Mouse (Mus musculus): ENCODE measurements around the gene Prpf8. TPM values are rescaled to one million over a fixed set of nuclear protein-coding genes. Genes with fewer than 3 reads are reported as not detected.
A peak's percentile ranks its signal among the peaks of the same experiment; 100 is the strongest.
"Not testable (repeated sequence)": the region's sequence is repeated elsewhere in the genome, so short reads cannot be mapped to it uniquely, and the experiment has no call there.

Gene Prpf8
- total RNA-seq, 2 experiments from 2014 or later = 70.1 to 70.9 TPM

DNA sequence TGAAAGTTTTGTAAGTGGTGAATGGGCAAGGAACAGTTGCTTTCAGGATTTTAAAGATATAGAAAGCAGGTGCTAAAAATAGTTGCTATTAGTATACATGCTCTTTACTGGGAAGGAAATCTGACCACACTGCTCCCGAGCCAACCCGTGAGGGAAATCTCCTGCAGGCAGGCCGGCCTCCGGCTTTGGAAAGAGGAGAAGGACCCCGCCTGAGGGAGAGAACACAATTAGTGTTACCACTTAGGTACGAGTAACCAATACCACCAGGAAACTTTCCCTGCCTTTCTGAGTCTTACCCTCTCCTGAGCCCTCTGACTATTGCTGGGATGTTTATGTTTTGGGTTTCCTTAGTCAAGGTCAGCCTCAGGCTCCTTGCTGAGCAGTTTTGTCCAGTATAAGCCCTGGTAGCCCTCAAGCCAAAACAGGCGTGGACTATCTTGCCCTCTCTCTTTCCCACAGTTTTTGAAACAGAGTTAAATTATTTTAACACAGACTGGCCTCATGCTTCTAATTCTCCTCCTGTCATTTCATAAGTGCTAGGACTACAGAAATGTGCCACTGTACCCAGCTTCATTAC is 66.4 kb downstream of the Prpf8 start:
- no peak for DNase-seq (ENCODE audit: low spot score)

DNA sequence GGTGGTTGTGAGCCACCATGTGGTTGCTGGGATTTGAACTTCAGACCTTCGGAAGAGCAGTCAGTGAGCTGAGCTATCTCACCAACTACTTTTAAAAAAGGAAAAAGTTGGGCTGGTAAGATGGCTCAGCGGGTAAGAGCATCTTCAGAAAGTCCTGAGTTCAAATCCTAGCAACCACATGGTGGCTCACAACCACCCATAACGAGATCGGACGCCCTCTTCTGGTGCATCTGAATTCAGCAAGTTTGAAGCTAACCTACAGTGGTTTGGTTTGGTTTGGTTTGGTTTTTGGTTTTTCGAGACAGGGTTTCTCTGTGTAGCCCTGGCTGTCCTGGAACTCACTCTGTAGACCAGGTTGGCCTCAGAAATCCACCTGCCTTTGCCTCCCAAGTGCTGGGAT is 69.4 kb downstream of the Prpf8 start:
- DNase-seq (ENCODE audit: low spot score) = not testable (repeated sequence)

DNA sequence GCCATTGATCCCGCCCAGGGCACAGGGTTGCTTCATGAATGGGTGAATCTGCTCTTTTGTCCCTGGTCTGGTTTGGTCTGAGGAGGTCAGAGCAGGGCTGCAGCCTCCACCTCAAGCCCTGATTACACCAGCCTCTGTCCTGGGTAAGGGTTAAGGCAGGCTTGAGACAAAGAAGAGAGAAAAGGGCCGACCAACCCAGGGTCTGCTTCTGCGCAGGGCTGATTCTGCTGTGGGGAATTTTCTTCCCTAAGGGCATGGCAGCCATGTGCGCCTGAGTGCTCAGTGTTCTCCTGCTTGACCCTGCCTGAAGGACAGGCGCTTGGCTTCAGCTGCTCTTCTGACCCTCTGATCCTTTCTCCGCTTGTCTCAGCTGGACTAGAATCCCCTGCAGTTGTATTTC is 70.5 kb downstream of the Prpf8 start:
- DNase-seq (ENCODE audit: low spot score) = no peak

DNA sequence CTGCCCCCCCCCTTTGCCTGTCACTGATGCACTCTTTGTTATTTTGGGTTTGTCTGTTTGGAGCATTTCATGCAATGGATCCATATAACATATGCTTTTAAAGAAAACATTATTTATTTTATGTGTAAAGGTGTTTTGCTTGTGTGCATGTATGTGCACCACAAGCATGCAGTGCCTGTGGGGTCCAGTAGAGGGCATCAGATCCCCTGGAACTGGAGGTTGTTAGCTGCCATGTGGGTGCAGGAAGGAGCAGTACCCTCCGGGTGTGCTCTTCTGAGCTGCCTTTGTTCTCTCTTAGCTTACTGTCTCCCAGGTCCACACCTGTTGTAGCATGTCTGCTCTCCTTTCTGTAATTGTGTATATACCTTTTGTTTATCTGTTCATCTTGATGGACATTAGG is 71.5 kb downstream of the Prpf8 start:
- DNase-seq (ENCODE audit: low spot score) = no peak

Small RNAs within 50 kb of the gene (microRNA-seq; reads per million reads assigned to microRNA genes)
- gene Mir22 = 226,748 reads per million, percentile 100 among the genes with 10 or more reads in this experiment
- gene Mir3971 = not detected

Other genes with a start within 250 kb of the Prpf8 start
- gene Rpa1, start 138.5 kb upstream of the Prpf8 start, total RNA-seq (2021) = 10 to 100 TPM; 62.8 to 73.1 TPM
- 1 to 10 TPM; 4.5 to 4.9 TPM for gene Smyd4, start 138.4 kb upstream of the Prpf8 start, total RNA-seq (2021)
- 10 to 100 TPM; 50.2 to 64.1 TPM for gene Serpinf1, start 64.1 kb upstream of the Prpf8 start, total RNA-seq (2021)
- under 1 TPM in 1 of 2 experiments, not detected in 1; 0.36 TPM for gene Serpinf2, start 47.2 kb upstream of the Prpf8 start, total RNA-seq (2021)
- gene Wdr81, start 32.1 kb upstream of the Prpf8 start, total RNA-seq (2021) = 1 to 10 TPM; 4.5 to 5.5 TPM
- 1 to 10 TPM; 2.6 to 2.9 TPM for gene Tlcd2, start 25.1 kb upstream of the Prpf8 start, total RNA-seq (2021)
- gene Rilp, start 23.3 kb downstream of the Prpf8 start, total RNA-seq (2021) = 10 to 100 TPM; 31.5 to 32.4 TPM
- gene Scarf1, start 26.7 kb downstream of the Prpf8 start, total RNA-seq (2021) = 1 to 10 TPM; 2.4 to 3.3 TPM
- gene Slc43a2, start 44.9 kb downstream of the Prpf8 start, total RNA-seq (2021) = 10 to 100 TPM; 24.0 to 32.2 TPM
- 100 to 1,000 TPM; 168 to 172 TPM for gene Pitpna, start 101.3 kb downstream of the Prpf8 start, total RNA-seq (2021)
- 10 to 100 TPM; 24.6 to 25.0 TPM for gene Inpp5k, start 144.2 kb downstream of the Prpf8 start, total RNA-seq (2021)
- gene Myo1c, start 163.7 kb downstream of the Prpf8 start, total RNA-seq (2021) = 10 to 100 TPM; 32.6 to 40.7 TPM
- 10 to 100 TPM; 50.3 to 60.6 TPM for gene Crk, start 192.4 kb downstream of the Prpf8 start, total RNA-seq (2021)
- gene Ywhae, start 246.1 kb downstream of the Prpf8 start, total RNA-seq (2021) = 100 to 1,000 TPM; 517 to 578 TPM